Mouse (Mus musculus): ENCODE data around the gene Cryzl1. TPM values are rescaled to one million over a fixed set of nuclear protein-coding genes. Genes with fewer than 3 reads are reported as not detected.

Gene Cryzl1
- polyA plus RNA-seq, 1 experiment: 16.7 TPM

GRCm38 (mm10) chr16:91768586-91768985, 39.8 kb upstream of the Cryzl1 start:
- no peak overlapping the region for H3ac ChIP-seq (ENCODE audit: control insufficient read depth, insufficient read length, low read depth)
- H3K4me3 ChIP-seq (ENCODE audit: insufficient read depth, poor library complexity, severe bottlenecking): no peak overlapping the region
- TF ChIP-seq MYOD1 (IDR thresholded peaks at IDR 0.05; ENCODE audit: control insufficient read depth, insufficient read length, low read depth) (no peak), MYOG (IDR thresholded peaks at IDR 0.05; ENCODE audit: control insufficient read depth, extremely low read depth, insufficient read length) (no peak), USF1 (IDR thresholded peaks at IDR 0.05; ENCODE audit: low read depth) (no peak), MAX (IDR thresholded peaks at IDR 0.05) (no peak), CEBPB (IDR thresholded peaks at IDR 0.05; ENCODE audit: low read depth) (no peak), FOSL1 (IDR thresholded peaks at IDR 0.05; ENCODE audit: insufficient read depth, low read length, poor library complexity, severe bottlenecking) (no peak)
- peaks cover 14% of the 10 kb centered on the region for H3K79me3 ChIP-seq (ENCODE audit: low read depth)
- H3K79me2 ChIP-seq (ENCODE audit: control insufficient read depth, insufficient read depth): peaks cover 72% of the 10 kb centered on the region
- H3K27me3 ChIP-seq (ENCODE audit: control insufficient read depth, insufficient read depth, insufficient read length): no peaks in the 10 kb centered on the region
- H3K36me3 ChIP-seq (ENCODE audit: control insufficient read depth, insufficient read depth): no peaks in the 10 kb centered on the region

- H3ac ChIP-seq (ENCODE audit: control insufficient read depth, insufficient read length, low read depth): no peak overlapping the region
- no peaks in the 10 kb centered on the region for H3K27me3 ChIP-seq (ENCODE audit: control insufficient read depth, insufficient read depth, insufficient read length)
- H3K4me3 ChIP-seq (ENCODE audit: insufficient read depth, poor library complexity, severe bottlenecking): no peak overlapping the region
- peaks cover 14% of the 10 kb centered on the region for H3K79me3 ChIP-seq (ENCODE audit: low read depth)
- peaks cover 65% of the 10 kb centered on the region for H3K79me2 ChIP-seq (ENCODE audit: control insufficient read depth, insufficient read depth)
- TF ChIP-seq CEBPB (IDR thresholded peaks at IDR 0.05; ENCODE audit: low read depth) (peak; percentile 78), FOSL1 (IDR thresholded peaks at IDR 0.05; ENCODE audit: insufficient read depth, low read length, poor library complexity, severe bottlenecking) (no peak), MYOG (IDR thresholded peaks at IDR 0.05; ENCODE audit: control insufficient read depth, extremely low read depth, insufficient read length) (no peak), CTCF (IDR thresholded peaks at IDR 0.05; ENCODE audit: control insufficient read depth, insufficient read depth, insufficient read length) (no peak), MYOD1 (IDR thresholded peaks at IDR 0.05; ENCODE audit: control insufficient read depth, insufficient read length, low read depth) (peak; percentile 0), MAX (IDR thresholded peaks at IDR 0.05) (no peak), USF1 (IDR thresholded peaks at IDR 0.05; ENCODE audit: low read depth) (no peak)
- no peaks in the 10 kb centered on the region for H3K36me3 ChIP-seq (ENCODE audit: control insufficient read depth, insufficient read depth)
These were observed 38.5 kb upstream of the Cryzl1 start for GRCm38 (mm10) chr16:91767165-91767701.

- H3K79me2 ChIP-seq (ENCODE audit: control insufficient read depth, insufficient read depth): peaks cover 62% of the 10 kb centered on the region
These were observed 37.0 kb upstream of the Cryzl1 start for GRCm38 (mm10) chr16:91765816-91766210.

GRCm38 (mm10) chr16:91765121-91765815, 36.5 kb upstream of the Cryzl1 start:
- TF ChIP-seq FOSL1 (IDR thresholded peaks at IDR 0.05; ENCODE audit: insufficient read depth, low read length, poor library complexity, severe bottlenecking) (no peak), CEBPB (IDR thresholded peaks at IDR 0.05; ENCODE audit: low read depth) (no peak), CTCF (IDR thresholded peaks at IDR 0.05; ENCODE audit: control insufficient read depth, insufficient read depth, insufficient read length) (no peak), MAX (IDR thresholded peaks at IDR 0.05) (no peak), MYOD1 (IDR thresholded peaks at IDR 0.05; ENCODE audit: control insufficient read depth, insufficient read length, low read depth) (no peak), MYOG (IDR thresholded peaks at IDR 0.05; ENCODE audit: control insufficient read depth, extremely low read depth, insufficient read length) (no peak), USF1 (IDR thresholded peaks at IDR 0.05; ENCODE audit: low read depth) (no peak)
- Histone ChIP-seq H3K79me3 (ENCODE audit: low read depth) (peaks cover 16% of the 10 kb centered on the region), H3K4me3 (ENCODE audit: insufficient read depth, poor library complexity, severe bottlenecking) (no peak overlapping the region), H3K79me2 (ENCODE audit: control insufficient read depth, insufficient read depth) (peaks cover 63% of the 10 kb centered on the region), H3ac (ENCODE audit: control insufficient read depth, insufficient read length, low read depth) (no peak overlapping the region), H3K36me3 (ENCODE audit: control insufficient read depth, insufficient read depth) (no peaks in the 10 kb centered on the region), H3K27me3 (ENCODE audit: control insufficient read depth, insufficient read depth, insufficient read length) (no peaks in the 10 kb centered on the region)

More at GRCm38 (mm10) chr16:91765816-91766210, 37.0 kb upstream of the Cryzl1 start:
- TF ChIP-seq MYOG (IDR thresholded peaks at IDR 0.05; ENCODE audit: control insufficient read depth, extremely low read depth, insufficient read length): no peak
- TF ChIP-seq CTCF (IDR thresholded peaks at IDR 0.05; ENCODE audit: control insufficient read depth, insufficient read depth, insufficient read length): no peak
- no peak for TF ChIP-seq USF1 (IDR thresholded peaks at IDR 0.05; ENCODE audit: low read depth)
- no peak for TF ChIP-seq FOSL1 (IDR thresholded peaks at IDR 0.05; ENCODE audit: insufficient read depth, low read length, poor library complexity, severe bottlenecking)
- TF ChIP-seq MAX (IDR thresholded peaks at IDR 0.05): no peak
- no peak for TF ChIP-seq MYOD1 (IDR thresholded peaks at IDR 0.05; ENCODE audit: control insufficient read depth, insufficient read length, low read depth)
- no peak for TF ChIP-seq CEBPB (IDR thresholded peaks at IDR 0.05; ENCODE audit: low read depth)
- H3K4me3 ChIP-seq (ENCODE audit: insufficient read depth, poor library complexity, severe bottlenecking): no peak overlapping the region
- H3K27me3 ChIP-seq (ENCODE audit: control insufficient read depth, insufficient read depth, insufficient read length): no peaks in the 10 kb centered on the region
- no peaks in the 10 kb centered on the region for H3K36me3 ChIP-seq (ENCODE audit: control insufficient read depth, insufficient read depth)
- no peak overlapping the region for H3ac ChIP-seq (ENCODE audit: control insufficient read depth, insufficient read length, low read depth)
- H3K79me3 ChIP-seq (ENCODE audit: low read depth): peaks cover 16% of the 10 kb centered on the region

GRCm38 (mm10) chr16:91764414-91764813, 35.6 kb upstream of the Cryzl1 start:
- H3K4me3 ChIP-seq (ENCODE audit: insufficient read depth, poor library complexity, severe bottlenecking): no peak overlapping the region
- no peak overlapping the region for H3ac ChIP-seq (ENCODE audit: control insufficient read depth, insufficient read length, low read depth)
- H3K36me3 ChIP-seq (ENCODE audit: control insufficient read depth, insufficient read depth): no peaks in the 10 kb centered on the region
- peaks cover 16% of the 10 kb centered on the region for H3K79me3 ChIP-seq (ENCODE audit: low read depth)
- H3K27me3 ChIP-seq (ENCODE audit: control insufficient read depth, insufficient read depth, insufficient read length): no peaks in the 10 kb centered on the region
- no peak for TF ChIP-seq CEBPB (IDR thresholded peaks at IDR 0.05; ENCODE audit: low read depth)
- no peak for TF ChIP-seq CTCF (IDR thresholded peaks at IDR 0.05; ENCODE audit: control insufficient read depth, insufficient read depth, insufficient read length)
- TF ChIP-seq MYOD1 (IDR thresholded peaks at IDR 0.05; ENCODE audit: control insufficient read depth, insufficient read length, low read depth): no peak
- no peak for TF ChIP-seq MAX (IDR thresholded peaks at IDR 0.05)
- TF ChIP-seq FOSL1 (IDR thresholded peaks at IDR 0.05; ENCODE audit: insufficient read depth, low read length, poor library complexity, severe bottlenecking): no peak
- TF ChIP-seq MYOG (IDR thresholded peaks at IDR 0.05; ENCODE audit: control insufficient read depth, extremely low read depth, insufficient read length): no peak
- no peak for TF ChIP-seq USF1 (IDR thresholded peaks at IDR 0.05; ENCODE audit: low read depth)
- peaks cover 62% of the 10 kb centered on the region for H3K79me2 ChIP-seq (ENCODE audit: control insufficient read depth, insufficient read depth)

All from C2C12 (cell line).